12 mouse cellular contexts compared by ENCODE assay signal in the genomic region with DNA sequence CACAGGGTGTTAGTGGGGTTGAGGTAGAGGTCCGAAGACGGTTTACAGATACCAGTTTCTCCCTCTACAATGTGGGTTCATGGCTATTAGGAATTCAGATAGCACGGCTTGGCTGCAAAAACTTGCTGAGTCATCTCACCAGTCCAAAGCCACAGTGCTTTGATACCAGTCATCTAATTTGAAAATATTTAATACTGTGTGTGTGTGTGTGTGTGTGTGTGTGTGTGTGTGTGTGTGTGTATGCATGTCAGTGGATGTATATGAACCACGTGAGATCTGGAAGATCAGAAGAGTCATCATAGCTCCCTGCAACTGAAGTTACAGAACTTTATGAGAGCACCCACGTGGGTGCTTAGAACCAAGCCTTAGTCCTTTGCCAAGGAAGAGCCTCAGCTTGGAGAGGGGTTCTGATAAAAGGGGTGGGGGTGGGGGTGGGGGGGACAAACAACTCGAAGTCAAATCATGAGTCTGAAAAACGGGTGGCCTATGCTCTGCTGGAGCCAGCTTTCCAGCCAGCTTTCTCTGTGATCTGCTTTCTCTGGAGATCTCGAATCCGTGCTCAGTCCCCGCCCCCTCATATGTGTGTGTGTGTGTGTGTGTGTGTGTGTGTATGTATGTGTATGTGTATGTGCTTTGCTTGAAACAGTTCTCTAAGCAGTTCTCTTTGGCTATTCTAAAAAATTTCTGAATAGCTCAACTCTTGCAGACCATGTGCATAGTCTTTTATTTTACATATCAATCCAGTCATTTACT. TPM values are rescaled to one million over a fixed set of nuclear protein-coding genes. Genes with fewer than 3 reads are reported as not detected.
DNase-seq lines count a peak whose midpoint lies in the region; ATAC-seq and TF ChIP-seq lines count a peak whose summit lies in the region.
"Had no signal": no experiment of that assay in that cellular context is flagged by ENCODE, and none has a peak within 500 bp of the region (broad histone marks: within the 10 kb centered on the region; RNA-seq: fewer than 3 reads in every experiment).

No protein-coding gene starts in this region.

- TF ChIP-seq CTCF in layer of hippocampus, adult 2 months (conservative IDR thresholded peaks at IDR 0.05): no peak

- H3K36me3 ChIP-seq in liver, embryonic 15.5 days (replicated peaks): no peaks in the 10 kb centered on the region
- H3K36me3 ChIP-seq: midbrain, embryonic 12.5 days had no signal

- no peak for ATAC-seq in liver, embryonic 15.5 days (ENCODE audit: insufficient read depth)
- ATAC-seq: inflammation-experienced regulatory T-cells, adult 6 months had no signal

- WGBS in liver, embryonic 15.5 days (ENCODE audit: insufficient replicate concordance): 28% methylated on average over 10 of the region's 10 CpGs

- no peaks in the 10 kb centered on the region for H3K27me3 ChIP-seq in liver, embryonic 15.5 days
- H3K27me3 ChIP-seq: midbrain, embryonic 12.5 days had no signal

- peak overlapping the region; percentile 49 for H3K4me2 ChIP-seq in liver, embryonic 15.5 days

- peak overlapping the region; percentile 82 for H3K4me3 ChIP-seq in layer of hippocampus, adult 2 months
- H3K4me3 ChIP-seq in liver, embryonic 15.5 days (replicated peaks): no peak overlapping the region
- H3K4me3 ChIP-seq: midbrain, embryonic 12.5 days had no signal

- H3K27ac ChIP-seq in layer of hippocampus, adult 2 months: no peak overlapping the region
- H3K27ac ChIP-seq in liver, embryonic 15.5 days (replicated peaks): no peak overlapping the region
- H3K27ac ChIP-seq: midbrain, embryonic 12.5 days had no signal

- DNase-seq in adrenal gland, adult 2 months: peak; percentile 31
- no peak for DNase-seq in adrenal gland, postnatal 14 days
- no peak for DNase-seq in layer of hippocampus, adult 2 months (ENCODE audit: low spot score in 2 of 2)
- DNase-seq in layer of hippocampus, adult 9-10 months (ENCODE audit: low spot score): no peak
- DNase-seq in ZHBTc4 (ENCODE audit: low read depth, low spot score): peak; percentile 55
- no peak for DNase-seq in thymus, postnatal 14 days
- no peak for DNase-seq in gastrocnemius, adult 18-20 months (ENCODE audit: low spot score)
- DNase-seq: right cerebral cortex, postnatal 25 days; thymus, postnatal 36 days had no signal

- H3K9ac ChIP-seq in liver, embryonic 15.5 days: no peak overlapping the region
- H3K9ac ChIP-seq: midbrain, embryonic 12.5 days had no signal

- no peaks in the 10 kb centered on the region for H3K9me3 ChIP-seq in liver, embryonic 15.5 days (replicated peaks)
- H3K9me3 ChIP-seq: midbrain, embryonic 12.5 days had no signal

- H3K4me1 ChIP-seq in liver, embryonic 15.5 days (replicated peaks): peaks cover 45% of the 10 kb centered on the region

RNA-seq across cellular contexts. Expression of a gene that starts 2.6 kb away (rescaled TPM):
- 10 to 100 TPM; 19.7 to 20.3 TPM for total RNA-seq in adrenal gland, adult 2 months (2021)
- polyA plus RNA-seq in adrenal gland, adult 2 months (2012; rRNA removed): 21.9 and 22.0 TPM in 2 replicates
- 19.8 and 24.6 TPM in 2 replicates for total RNA-seq in adrenal gland, postnatal 14 days (2021)
- 10 to 100 TPM; 18.2 to 18.8 TPM for total RNA-seq in layer of hippocampus, adult 2 months (2021)
- polyA plus RNA-seq in liver, embryonic 15.5 days (2015; fragmentation: Nextera tagmentation; extraction: Ambion mirVana): 8.5 and 10.1 TPM in 2 replicates
- 1 to 10 TPM; 1.9 to 4.7 TPM for total RNA-seq in gastrocnemius, adult 18-20 months (2021)

Comparison
In these comparisons a context has a peak if more than half of its experiments do, and no peak if none do; other contexts are left out.
1. DNase-seq: peak in adrenal gland, adult 2 months (single experiment) and ZHBTc4 (single experiment); none in adrenal gland, postnatal 14 days (single experiment), layer of hippocampus, adult 2 months (0 of 2), layer of hippocampus, adult 9-10 months (single experiment), thymus, postnatal 14 days (single experiment) and gastrocnemius, adult 18-20 months (single experiment).